Mouse (Mus musculus) lung, postnatal 14 days (tissue): ENCODE measurements at regions not wholly inside any gene's neighbourhood (a gene's known extent, or its start where the extent isn't known, plus 50 kb on each side); places are given as distances from the start of the nearest gene placed in this dataset.

Source experiments
- DNase-seq: peaks from one replicate; pipeline ENCODE4 v3.0.0; 2021

GRCm38 (mm10) chr8:117881414-117881973 lies 79.8 kb upstream of the Mphosph6 start:
- DNase-seq, result no peak

- DNase-seq, result no peak
Observed at GRCm38 (mm10) chr8:117880279-117880975, 78.7 kb upstream of the Mphosph6 start.

- DNase-seq, result no peak
Observed at GRCm38 (mm10) chr8:117873611-117874010, 71.9 kb upstream of the Mphosph6 start.

GRCm38 (mm10) chr8:117867138-117867537 lies 65.4 kb upstream of the Mphosph6 start:
- DNase-seq, result no peak

- no peak for DNase-seq
Observed at GRCm38 (mm10) chr8:117865014-117865413, 63.3 kb upstream of the Mphosph6 start.

- peak; percentile 72 for DNase-seq
Observed at GRCm38 (mm10) chr8:117863837-117864236, 62.1 kb upstream of the Mphosph6 start.

- DNase-seq, result no peak
Observed at GRCm38 (mm10) chr8:117862318-117862717, 60.6 kb upstream of the Mphosph6 start.

- DNase-seq, result no peak
Observed at GRCm38 (mm10) chr8:117859734-117860133, 58.0 kb upstream of the Mphosph6 start.

GRCm38 (mm10) chr8:117859095-117859494 lies 57.4 kb upstream of the Mphosph6 start:
- no peak for DNase-seq

- DNase-seq, result no peak
Observed at GRCm38 (mm10) chr8:117856121-117856520, 54.4 kb upstream of the Mphosph6 start.

GRCm38 (mm10) chr8:117854942-117855491 lies 53.3 kb upstream of the Mphosph6 start:
- DNase-seq, result no peak

GRCm38 (mm10) chr8:117854301-117854700 lies 52.6 kb upstream of the Mphosph6 start:
- no peak for DNase-seq

GRCm38 (mm10) chr8:117853408-117853807 lies 51.7 kb upstream of the Mphosph6 start:
- no peak for DNase-seq

GRCm38 (mm10) chr8:117852521-117852920 lies 50.8 kb upstream of the Mphosph6 start:
- no peak for DNase-seq
